Mouse (Mus musculus): ENCODE measurements around the gene Olfml3.
A peak's percentile ranks its signal among the peaks of the same experiment; 100 is the strongest.

Olfml3 gene

DNA sequence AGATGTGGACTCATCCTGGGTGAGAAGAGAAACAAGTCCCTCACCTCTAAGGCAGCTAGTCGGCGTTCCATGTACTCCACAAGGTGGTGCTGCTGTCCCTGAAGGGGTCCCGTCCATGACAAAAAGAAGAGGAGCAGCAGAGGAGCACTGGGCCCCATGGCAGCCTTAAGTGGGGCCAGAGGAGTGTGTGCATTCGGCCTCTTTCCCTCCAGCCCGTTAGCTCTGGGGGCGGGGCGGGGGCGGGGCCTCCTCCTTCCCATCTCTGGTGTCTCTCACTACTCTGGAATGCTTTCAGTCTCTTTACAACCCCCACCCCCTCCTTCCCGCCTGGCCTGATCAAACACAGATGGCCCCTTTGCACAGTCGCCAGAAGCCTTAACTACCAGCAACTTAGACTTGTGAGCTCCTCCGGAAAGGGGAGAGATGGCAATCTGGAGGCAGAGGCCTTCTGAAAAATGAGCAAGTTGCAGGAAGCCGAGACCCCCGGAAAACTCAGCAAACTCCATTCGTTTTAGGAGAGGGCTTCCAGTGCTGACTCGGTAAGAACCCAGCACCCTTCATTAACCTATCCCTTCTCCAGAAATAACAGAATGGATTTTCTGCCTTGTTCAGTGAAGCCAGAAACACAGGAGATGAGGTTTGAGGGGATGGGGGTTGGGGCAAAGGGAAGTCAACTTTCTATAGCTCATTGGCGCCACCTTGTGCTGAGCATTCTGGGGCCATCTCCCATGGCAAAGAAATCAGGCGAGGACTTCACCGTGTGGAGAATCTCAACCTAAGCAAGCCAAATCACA is at the start of gene Olfml3:
TSS of gene Olfml3 (minus strand) at position 224 of the 794 bp plus-strand sequence.
- DNase-seq (ENCODE audit: low spot score in 2 of 2), result peak; percentile 79 to 91

GRCm38 (mm10) chr3:103787225-103787624 is 49.4 kb upstream of the Olfml3 start:
- DNase-seq (ENCODE audit: low spot score in 2 of 2), result no peak

DNA sequence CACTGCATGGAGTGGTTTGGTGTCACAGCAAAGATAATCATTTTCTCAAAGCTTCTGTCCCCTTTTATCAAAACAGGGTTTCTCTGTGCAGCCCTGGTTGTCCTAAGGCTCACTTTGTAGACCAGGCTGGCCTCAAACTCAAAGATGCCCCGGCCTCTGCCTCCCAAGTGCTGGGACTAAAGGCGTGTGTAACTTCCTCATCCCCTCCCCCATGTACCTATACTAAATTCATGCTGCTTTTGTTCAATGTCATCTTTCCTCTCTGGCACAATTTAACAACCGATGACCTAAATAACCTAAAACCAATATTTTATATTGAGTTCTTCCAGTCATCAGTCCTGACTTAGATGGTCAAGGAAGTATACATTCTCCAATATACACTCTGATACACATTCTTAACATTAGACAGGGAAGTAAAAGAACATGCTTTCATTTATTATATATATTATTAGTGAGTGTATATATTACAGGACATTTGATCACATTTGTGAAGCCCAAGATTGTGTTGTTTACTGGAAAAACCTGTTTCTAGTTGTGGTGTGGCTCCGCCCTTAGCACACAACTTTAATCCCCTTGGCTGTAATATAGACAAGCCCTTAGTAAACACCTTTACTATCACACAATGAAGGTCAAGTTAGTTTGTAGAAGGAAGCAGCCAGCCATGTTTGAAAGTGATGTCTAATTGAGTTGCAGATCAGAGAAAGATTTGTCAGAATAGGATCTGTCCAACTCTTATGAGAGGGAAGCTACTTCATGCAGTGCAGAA is 45.2 kb upstream of the Olfml3 start:
- DNase-seq (ENCODE audit: low spot score in 2 of 2), result no peak

DNA sequence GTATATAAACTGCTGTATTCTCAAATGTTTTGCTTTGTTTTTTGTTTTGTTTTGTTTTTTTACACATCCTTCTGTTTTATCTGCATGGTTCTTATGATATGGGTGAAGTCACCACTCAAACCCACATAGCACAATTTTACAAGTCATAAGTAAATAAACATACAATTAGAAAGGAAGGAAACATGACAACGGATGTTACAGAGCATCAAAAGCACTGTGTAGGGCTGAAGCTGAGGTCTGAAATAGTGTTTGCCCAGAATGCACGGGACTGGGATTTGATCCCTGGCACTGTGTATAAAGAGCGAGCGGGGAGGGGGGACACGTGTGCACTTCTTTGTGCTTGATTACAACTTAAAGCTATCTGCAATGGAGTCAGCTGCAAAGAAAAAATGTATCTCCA is 43.0 kb upstream of the Olfml3 start:
- no peak for DNase-seq (ENCODE audit: low spot score in 2 of 2)

- no peak for DNase-seq (ENCODE audit: low spot score in 2 of 2)
These were observed 42.5 kb upstream of the Olfml3 start for GRCm38 (mm10) chr3:103780271-103780670.

GRCm38 (mm10) chr3:103779183-103779582 is 41.4 kb upstream of the Olfml3 start:
- no peak for DNase-seq (ENCODE audit: low spot score in 2 of 2)

- DNase-seq (ENCODE audit: low spot score in 2 of 2), result no peak
These were observed 40.9 kb upstream of the Olfml3 start for GRCm38 (mm10) chr3:103778660-103779059.

DNA sequence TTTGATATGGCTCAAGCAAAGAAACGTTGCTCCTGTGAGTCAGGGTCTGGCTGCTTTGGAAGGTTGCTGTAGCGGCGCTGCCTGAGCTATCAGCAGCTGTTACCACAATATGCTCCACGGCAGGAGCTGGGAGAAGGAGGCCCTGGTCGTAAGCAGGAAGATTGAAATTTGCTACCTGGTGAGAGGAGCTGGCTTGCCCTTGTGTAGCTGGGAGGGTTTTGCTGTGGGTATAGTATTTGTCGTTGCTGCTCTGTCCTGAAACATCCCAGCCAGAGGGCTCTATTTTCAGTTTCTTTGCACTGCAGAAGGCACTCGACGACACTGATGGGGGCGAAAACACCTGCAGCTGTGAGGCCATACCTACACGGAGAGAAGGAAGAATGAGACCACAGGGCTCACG is 40.1 kb upstream of the Olfml3 start:
- no peak for DNase-seq (ENCODE audit: low spot score in 2 of 2)

- no peak for DNase-seq (ENCODE audit: low spot score in 2 of 2)
These were observed 36.2 kb upstream of the Olfml3 start for GRCm38 (mm10) chr3:103774009-103774408.

GRCm38 (mm10) chr3:103773508-103773907 is 35.7 kb upstream of the Olfml3 start:
- DNase-seq (ENCODE audit: low spot score in 2 of 2), result no peak

- DNase-seq (ENCODE audit: low spot score in 2 of 2), result no peak
These were observed 35.0 kb upstream of the Olfml3 start for GRCm38 (mm10) chr3:103772846-103773245.

- DNase-seq (ENCODE audit: low spot score in 2 of 2), result no peak
These were observed 33.8 kb upstream of the Olfml3 start for GRCm38 (mm10) chr3:103771531-103772130.

DNA sequence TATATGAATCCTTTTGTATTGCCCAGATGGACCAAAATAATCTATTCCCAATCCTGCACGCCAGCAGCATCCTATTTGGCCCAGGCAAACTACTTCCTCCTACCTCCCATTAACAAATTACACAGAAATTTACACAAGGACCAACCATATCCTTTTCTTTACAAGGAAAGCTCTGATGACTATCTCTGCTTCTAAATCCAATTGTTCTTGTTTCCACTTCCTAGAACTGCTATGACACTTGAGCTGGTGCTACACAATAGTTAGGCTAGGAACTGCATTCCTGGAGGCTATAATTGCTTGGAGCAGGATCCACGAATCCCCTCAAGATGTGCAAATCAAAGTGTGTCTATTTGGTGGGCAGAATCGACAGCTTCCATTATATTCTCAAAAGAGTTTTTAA is 29.0 kb upstream of the Olfml3 start:
- DNase-seq (ENCODE audit: low spot score in 2 of 2), result no peak

DNA sequence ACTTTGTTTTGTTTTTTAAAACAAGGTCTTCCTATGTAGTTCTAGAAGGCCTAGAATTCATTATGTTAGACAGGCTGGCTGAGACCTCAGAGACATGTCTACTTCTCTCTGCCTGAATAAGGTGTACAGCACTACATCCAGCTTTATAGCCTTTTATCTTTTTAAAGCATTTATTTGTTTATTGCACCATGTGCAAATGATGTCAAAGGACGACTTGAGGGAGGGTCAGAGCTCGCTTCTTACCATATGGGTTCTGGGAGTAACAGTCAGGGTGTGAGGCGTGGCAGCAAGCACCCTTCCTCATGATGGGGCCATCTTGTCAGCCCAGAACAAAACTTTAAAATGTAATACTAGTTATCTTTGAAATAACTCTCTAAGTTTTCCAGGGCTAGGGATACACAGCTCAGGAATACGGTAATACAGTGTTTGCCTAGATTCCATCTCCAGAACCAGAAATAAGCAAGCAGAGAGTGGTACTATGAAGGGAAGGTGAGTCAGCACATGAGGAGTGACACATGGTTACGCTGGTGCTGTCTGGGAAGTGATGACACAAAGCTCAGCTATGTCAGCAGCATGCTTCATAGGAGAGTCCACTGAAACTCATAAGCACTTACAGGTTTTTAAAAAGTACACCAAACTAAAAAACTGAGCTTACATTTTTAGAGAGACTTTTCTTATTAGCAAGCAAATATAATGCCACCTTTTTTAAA is 21.6 kb upstream of the Olfml3 start:
- no peak for DNase-seq (ENCODE audit: low spot score in 2 of 2)

- no peak for DNase-seq (ENCODE audit: low spot score in 2 of 2)
These were observed 20.7 kb upstream of the Olfml3 start for GRCm38 (mm10) chr3:103758456-103758855.

- no peak for DNase-seq (ENCODE audit: low spot score in 2 of 2)
These were observed 19.1 kb upstream of the Olfml3 start for GRCm38 (mm10) chr3:103756920-103757319.

- DNase-seq (ENCODE audit: low spot score in 2 of 2), result no peak
These were observed 17.6 kb upstream of the Olfml3 start for GRCm38 (mm10) chr3:103755351-103755750.

DNA sequence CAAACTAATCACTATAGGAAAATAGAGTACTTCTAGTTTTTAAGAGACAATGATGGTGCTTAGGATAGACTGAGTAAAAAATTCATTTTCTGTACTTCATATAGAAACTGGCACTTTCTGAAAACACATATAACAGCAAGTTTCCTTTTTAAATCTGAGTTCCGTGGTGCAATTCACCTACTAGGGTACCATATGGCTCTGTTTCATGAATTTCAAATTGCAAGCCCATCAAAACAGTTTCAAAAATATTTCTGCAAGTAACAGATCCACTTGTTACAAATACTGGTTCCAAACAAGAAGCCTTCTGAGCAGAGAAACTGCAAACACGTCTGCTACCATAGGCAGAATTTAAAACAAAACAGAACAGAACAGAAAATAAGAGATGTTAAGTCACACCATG is 13.8 kb upstream of the Olfml3 start:
- no peak for DNase-seq (ENCODE audit: low spot score in 2 of 2)

GRCm38 (mm10) chr3:103746711-103747110 is 8.9 kb upstream of the Olfml3 start:
- DNase-seq (ENCODE audit: low spot score in 2 of 2), result no peak

DNA sequence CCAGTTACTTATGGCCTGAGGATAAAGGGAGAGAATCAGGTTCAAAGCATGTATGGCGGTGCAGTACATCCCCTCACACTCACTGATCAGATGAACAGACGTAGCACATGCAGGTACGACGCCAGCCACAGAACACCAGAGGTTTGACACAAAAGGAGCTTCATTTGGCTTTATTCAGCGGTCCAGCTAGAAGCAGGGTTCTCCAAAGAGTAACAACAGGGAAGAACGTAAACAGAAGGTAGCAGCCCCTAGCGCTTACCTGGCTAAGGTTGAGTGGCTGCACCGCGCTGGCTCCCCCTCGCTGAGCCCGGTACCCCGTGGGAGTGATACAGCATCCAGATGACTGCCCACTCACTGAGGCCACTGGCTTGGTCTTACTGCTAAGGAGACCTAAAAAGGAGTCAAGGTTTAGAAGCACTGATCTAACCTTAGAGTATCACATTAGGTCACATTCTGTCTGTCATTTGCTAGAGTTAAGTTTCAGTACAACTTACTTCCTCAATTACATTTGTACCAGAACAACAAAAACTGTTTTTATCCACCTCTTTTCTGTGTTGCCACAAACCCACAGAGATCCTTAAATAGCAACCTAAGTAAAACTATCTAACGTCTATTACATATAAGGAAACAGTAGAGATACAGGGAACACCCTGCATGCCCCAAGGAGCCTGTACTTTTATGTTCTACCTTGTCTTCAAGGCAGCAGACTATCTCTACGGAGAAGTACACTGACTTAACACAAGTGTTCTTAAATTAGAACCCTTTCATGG is 7.4 kb upstream of the Olfml3 start:
- no peak for DNase-seq (ENCODE audit: low spot score in 2 of 2)

GRCm38 (mm10) chr3:103743208-103743607 is 5.4 kb upstream of the Olfml3 start:
- no peak for DNase-seq (ENCODE audit: low spot score in 2 of 2)

Data from frontal cortex, postnatal 14 days (tissue).